Mouse (Mus musculus): ENCODE data around the gene Tor3a.

GRCm38 (mm10) chr1:156641808-156642207 is 32.3 kb downstream of the Tor3a start:
- TF ChIP-seq POLR2A (IDR thresholded peaks at IDR 0.05; ENCODE audit: borderline replicate concordance, low read depth, low read length) (no peak), CTCF (IDR thresholded peaks at IDR 0.05; ENCODE audit: low read depth, low read length) (no peak)

All from bone marrow macrophage, adult 2 months (primary cell).